Mouse (Mus musculus) C2C12 (cell line): ENCODE measurements around the gene Galnt7. TPM values are rescaled to one million over a fixed set of nuclear protein-coding genes. Genes with fewer than 3 reads are reported as not detected.

Experiments used
- H3K27me3 ChIP-seq: one replicate; pipeline ENCODE4 v1.6.1; 2011; ENCODE audit not compliant: control insufficient read depth, insufficient read depth, insufficient read length
- H3K36me3 ChIP-seq: one replicate; pipeline ENCODE4 v1.6.1; 2011; ENCODE audit not compliant: control insufficient read depth, insufficient read depth
- H3K4me3 ChIP-seq: one replicate; pipeline ENCODE4 v1.5.1; 2011; ENCODE audit warnings: mild to moderate bottlenecking, control low read depth; ENCODE audit not compliant: poor library complexity, insufficient read depth, severe bottlenecking
- H3K79me2 ChIP-seq: one replicate; pipeline ENCODE4 v1.6.1; 2011; ENCODE audit not compliant: control insufficient read depth, insufficient read depth
- H3K79me3 ChIP-seq: one replicate; pipeline ENCODE4 v1.6.1; 2011; ENCODE audit warnings: low read depth, control low read depth
- H3ac ChIP-seq: one replicate; pipeline ENCODE3; 2011; ENCODE audit warnings: low read depth; ENCODE audit not compliant: control insufficient read depth, insufficient read length
- CEBPB ChIP-seq: IDR thresholded peaks from one replicate; pipeline ENCODE4 v1.6.1; 2011; ENCODE audit warnings: low read depth, mild to moderate bottlenecking, control low read depth, moderate library complexity
- CTCF ChIP-seq: IDR thresholded peaks from one replicate; pipeline ENCODE4 v1.5.1; 2011; ENCODE audit not compliant: control insufficient read depth, insufficient read depth, insufficient read length
- FOSL1 ChIP-seq: IDR thresholded peaks from one replicate; pipeline ENCODE4 v1.8.0; 2011; ENCODE audit warnings: mild to moderate bottlenecking, low read length; ENCODE audit not compliant: poor library complexity, insufficient read depth, severe bottlenecking
- MAX ChIP-seq: IDR thresholded peaks from one replicate; pipeline ENCODE4 v1.6.1; 2011; ENCODE audit warnings: mild to moderate bottlenecking, control low read depth
- MYOD1 ChIP-seq: IDR thresholded peaks from one replicate; pipeline ENCODE4 v1.6.1; 2011; ENCODE audit warnings: low read depth; ENCODE audit not compliant: control insufficient read depth, insufficient read length
- MYOG ChIP-seq: IDR thresholded peaks from one replicate; pipeline ENCODE4 v1.6.1; 2011; ENCODE audit not compliant: control insufficient read depth, insufficient read length; ENCODE audit errors: extremely low read depth
- USF1 ChIP-seq: IDR thresholded peaks from one replicate; pipeline ENCODE4 v1.6.1; 2011; ENCODE audit warnings: low read depth, mild to moderate bottlenecking, control low read depth, moderate library complexity
- polyA plus RNA-seq: library from polyadenylated mRNA; unstranded; fragments of >200 nt; fragmentation: generic; extraction: Trizol; gene quantifications from one replicate; pipeline ENCODE4 v1.2.1, GENCODE M21; 2012; ENCODE audit warnings: missing spikeins

Gene Galnt7
- polyA plus RNA-seq, 1 experiment = 5.9 TPM

GRCm38 (mm10) chr8:57547581-57547980 lies 105.3 kb downstream of the Galnt7 start:
- Histone ChIP-seq H3K36me3 (no peaks in the 10 kb centered on the region), H3K79me3 (no peaks in the 10 kb centered on the region), H3K4me3 (no peak overlapping the region), H3K79me2 (no peaks in the 10 kb centered on the region), H3K27me3 (no peaks in the 10 kb centered on the region), H3ac (no peak overlapping the region)
- no peak for TF ChIP-seq MYOG

- TF ChIP-seq USF1 = no peak
Observed at GRCm38 (mm10) chr8:57546834-57547233, 106.0 kb downstream of the Galnt7 start.

GRCm38 (mm10) chr8:57546401-57546800 lies 106.4 kb downstream of the Galnt7 start:
- no peaks in the 10 kb centered on the region for H3K79me3 ChIP-seq
- TF ChIP-seq FOSL1 (no peak), MYOG (no peak), CTCF (no peak)
- no peak overlapping the region for H3ac ChIP-seq
- no peaks in the 10 kb centered on the region for H3K36me3 ChIP-seq
- H3K27me3 ChIP-seq = no peaks in the 10 kb centered on the region
- H3K4me3 ChIP-seq = no peak overlapping the region
- H3K79me2 ChIP-seq = no peaks in the 10 kb centered on the region

More at GRCm38 (mm10) chr8:57546834-57547233, 106.0 kb downstream of the Galnt7 start:
- Histone ChIP-seq H3K4me3 (no peak overlapping the region), H3K27me3 (no peaks in the 10 kb centered on the region), H3K79me2 (no peaks in the 10 kb centered on the region), H3K36me3 (no peaks in the 10 kb centered on the region), H3ac (no peak overlapping the region), H3K79me3 (no peaks in the 10 kb centered on the region)

DNA sequence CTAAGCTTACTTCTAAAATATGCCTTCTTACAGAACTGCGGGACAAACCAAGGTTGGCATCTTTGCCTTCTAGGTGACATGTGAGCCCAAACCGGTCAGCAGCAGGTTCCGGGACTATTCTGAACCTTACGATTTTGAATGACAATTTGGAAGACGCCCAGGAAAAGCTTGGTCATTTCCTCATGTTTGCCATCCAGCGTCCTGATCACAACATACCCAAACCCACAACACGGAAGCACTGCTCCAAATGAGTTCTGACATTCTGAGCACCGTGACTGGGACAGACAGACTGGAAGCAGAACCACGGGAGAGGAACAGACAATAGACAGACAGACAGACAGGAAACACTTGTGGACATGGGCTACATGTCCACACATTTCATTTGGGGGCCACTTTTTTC lies 111.4 kb downstream of the Galnt7 start:
- no peak for TF ChIP-seq CEBPB
- TF ChIP-seq MYOD1 = no peak
- TF ChIP-seq FOSL1 = no peak
- no peak for TF ChIP-seq CTCF
- no peak for TF ChIP-seq USF1
- no peak for TF ChIP-seq MYOG
- no peak for TF ChIP-seq MAX
- H3K4me3 ChIP-seq = no peak overlapping the region

GRCm38 (mm10) chr8:57540951-57541350 lies 111.9 kb downstream of the Galnt7 start:
- TF ChIP-seq MYOG (no peak), FOSL1 (no peak), USF1 (no peak), MYOD1 (no peak), CTCF (no peak), MAX (no peak), CEBPB (no peak)
- H3K79me3 ChIP-seq = no peaks in the 10 kb centered on the region
- no peaks in the 10 kb centered on the region for H3K27me3 ChIP-seq
- H3K36me3 ChIP-seq = peaks cover 11% of the 10 kb centered on the region
- no peak overlapping the region for H3K4me3 ChIP-seq
- no peaks in the 10 kb centered on the region for H3K79me2 ChIP-seq
- no peak overlapping the region for H3ac ChIP-seq

More for the DNA sequence above, 111.4 kb downstream of the Galnt7 start:
- H3K79me3 ChIP-seq = no peaks in the 10 kb centered on the region
- no peaks in the 10 kb centered on the region for H3K27me3 ChIP-seq
- no peaks in the 10 kb centered on the region for H3K79me2 ChIP-seq
- no peak overlapping the region for H3ac ChIP-seq
- H3K36me3 ChIP-seq = peaks cover 6% of the 10 kb centered on the region

GRCm38 (mm10) chr8:57540110-57540838 lies 112.6 kb downstream of the Galnt7 start:
- Histone ChIP-seq H3K79me3 (no peaks in the 10 kb centered on the region), H3K4me3 (no peak overlapping the region), H3K79me2 (no peaks in the 10 kb centered on the region), H3K27me3 (no peaks in the 10 kb centered on the region), H3K36me3 (peaks cover 16% of the 10 kb centered on the region), H3ac (no peak overlapping the region)
- TF ChIP-seq USF1 (no peak), CTCF (peak; percentile 14), MYOG (no peak)
